Mouse (Mus musculus) stomach, postnatal 0 days (tissue): ENCODE measurements around the gene Gins2.

Experiments used
- CTCF ChIP-seq: IDR thresholded peaks from 2 replicates; pipeline ENCODE4 v1.5.1; 2016; ENCODE audit warnings: antibody characterized with exemption, low read depth, mild to moderate bottlenecking, moderate library complexity
- EP300 ChIP-seq: optimal IDR thresholded peaks from 2 replicates; pipeline ENCODE3; 2016; ENCODE audit warnings: antibody characterized with exemption

GRCm38 (mm10) chr8:120556198-120556892 lies 32.8 kb downstream of the Gins2 start:
- TF ChIP-seq EP300 (no peak), CTCF (no peak)
